Mouse (Mus musculus): ENCODE measurements around the gene Prex1.

Prex1 gene

GRCm38 (mm10) chr2:166683885-166684544 is 29.6 kb downstream of the Prex1 start:
- peak; percentile 66 to 73 for DNase-seq

GRCm38 (mm10) chr2:166682866-166683265 is 30.8 kb downstream of the Prex1 start:
- no peak for DNase-seq

- no peak for DNase-seq
Observed at GRCm38 (mm10) chr2:166678959-166679759, 34.5 kb downstream of the Prex1 start.

DNA sequence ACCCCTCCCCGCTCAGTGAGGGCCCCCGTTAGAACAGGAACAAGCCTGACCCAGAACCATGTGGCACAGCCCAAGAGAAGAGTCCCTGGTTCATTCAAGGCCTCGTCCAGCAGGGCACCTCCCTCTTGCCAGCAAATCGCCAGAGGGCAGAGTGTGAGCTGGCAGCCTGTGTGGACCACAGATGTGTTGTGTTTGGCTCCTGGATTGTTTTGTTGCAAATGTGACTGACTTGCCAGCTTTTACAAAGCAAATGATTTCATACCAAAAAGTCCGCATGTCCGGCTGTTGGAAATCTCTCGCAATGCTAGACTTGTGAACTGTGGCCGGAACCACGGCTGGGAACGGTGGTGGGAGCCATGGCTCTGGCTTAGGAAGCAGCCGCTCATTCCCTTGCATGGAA is 36.7 kb downstream of the Prex1 start:
- peak in 1 of 2 experiments; percentile 37 for DNase-seq

GRCm38 (mm10) chr2:166676498-166676897 is 37.1 kb downstream of the Prex1 start:
- no peak for DNase-seq

- no peak for DNase-seq
Observed at GRCm38 (mm10) chr2:166675588-166676444, 37.8 kb downstream of the Prex1 start.

GRCm38 (mm10) chr2:166674693-166675092 is 38.9 kb downstream of the Prex1 start:
- no peak for DNase-seq

GRCm38 (mm10) chr2:166673951-166674350 is 39.7 kb downstream of the Prex1 start:
- no peak for DNase-seq

GRCm38 (mm10) chr2:166672171-166672965 is 41.3 kb downstream of the Prex1 start:
- no peak for DNase-seq

DNA sequence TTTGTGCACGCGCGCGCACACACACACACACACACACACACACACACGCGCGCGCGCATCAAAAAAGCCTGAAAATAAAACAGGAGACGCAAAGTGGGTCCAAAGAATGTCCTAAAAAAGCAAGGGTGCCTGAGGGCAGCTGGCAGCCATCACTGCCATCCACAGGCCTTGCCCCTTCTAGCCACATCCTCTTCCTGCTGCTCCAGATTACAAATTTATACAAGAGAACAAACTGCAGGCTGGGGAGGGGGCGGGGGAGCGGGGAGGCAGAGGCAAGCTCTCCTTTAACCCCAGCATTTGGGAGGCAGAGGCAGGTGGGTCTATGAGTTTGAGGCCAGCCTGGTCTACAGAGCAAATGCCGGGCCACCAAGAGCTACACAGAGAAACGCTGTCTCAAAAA is 42.0 kb downstream of the Prex1 start:
- no peak for DNase-seq

DNA sequence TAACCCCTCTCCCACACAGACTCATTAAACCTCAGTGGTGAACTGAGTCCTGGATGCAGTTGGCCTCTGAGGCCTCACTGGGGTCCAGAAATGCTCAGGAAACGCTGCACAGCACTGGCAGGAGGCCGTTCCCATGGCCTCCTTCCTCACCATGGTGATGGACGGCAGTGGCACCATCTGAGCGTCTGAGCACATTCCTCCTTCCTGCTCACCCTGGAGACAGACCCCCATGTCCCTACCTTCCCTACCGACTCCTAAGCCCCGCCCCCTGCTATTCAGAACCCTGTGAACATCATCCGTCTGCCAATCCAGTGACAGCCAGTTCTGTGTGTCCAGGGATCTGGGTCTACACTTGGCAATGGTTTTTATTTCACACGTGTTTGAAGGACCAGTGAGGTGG is 42.6 kb downstream of the Prex1 start:
- DNase-seq = no peak

DNA sequence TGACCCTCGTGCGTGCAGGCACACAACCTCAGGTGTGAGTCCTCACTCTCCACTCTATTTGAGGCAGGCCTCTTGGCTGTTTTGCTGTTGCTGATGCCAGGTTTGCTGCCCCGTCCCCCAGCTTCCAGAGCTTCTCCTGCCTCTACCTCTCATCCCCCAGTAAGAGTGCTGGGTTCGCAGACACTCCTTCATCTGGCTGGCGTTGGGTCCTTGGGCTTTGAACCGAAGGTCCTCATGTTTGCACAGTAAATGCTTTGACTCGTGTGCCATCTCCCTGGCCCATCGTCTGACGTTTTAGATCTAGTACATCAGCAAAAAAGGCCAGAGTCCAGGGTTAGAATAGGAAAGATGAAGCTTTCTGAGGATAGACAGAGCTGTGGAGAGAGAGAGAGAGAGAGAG is 43.7 kb downstream of the Prex1 start:
- DNase-seq = no peak

- no peak for DNase-seq
Observed at GRCm38 (mm10) chr2:166667790-166668695, 45.6 kb downstream of the Prex1 start.

DNA sequence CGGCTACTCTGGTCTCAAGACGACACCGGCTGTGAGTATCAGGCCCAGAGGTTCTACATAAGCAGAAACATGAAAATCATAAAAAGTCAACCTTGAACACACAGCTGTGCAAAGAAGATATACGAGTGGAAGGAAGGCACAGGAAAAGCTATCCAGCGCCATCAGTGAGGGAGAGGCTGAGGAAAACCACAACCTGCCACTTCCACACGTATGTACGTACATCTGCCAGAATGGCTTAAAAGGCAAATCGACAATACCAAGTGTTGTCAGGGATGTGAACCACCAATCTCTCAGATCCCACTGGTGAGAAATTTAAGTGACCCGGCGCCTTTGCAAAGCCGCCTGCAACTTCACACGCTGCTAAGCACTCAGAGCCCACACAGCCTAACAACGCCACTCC is 47.5 kb downstream of the Prex1 start:
- no peak for DNase-seq

DNA sequence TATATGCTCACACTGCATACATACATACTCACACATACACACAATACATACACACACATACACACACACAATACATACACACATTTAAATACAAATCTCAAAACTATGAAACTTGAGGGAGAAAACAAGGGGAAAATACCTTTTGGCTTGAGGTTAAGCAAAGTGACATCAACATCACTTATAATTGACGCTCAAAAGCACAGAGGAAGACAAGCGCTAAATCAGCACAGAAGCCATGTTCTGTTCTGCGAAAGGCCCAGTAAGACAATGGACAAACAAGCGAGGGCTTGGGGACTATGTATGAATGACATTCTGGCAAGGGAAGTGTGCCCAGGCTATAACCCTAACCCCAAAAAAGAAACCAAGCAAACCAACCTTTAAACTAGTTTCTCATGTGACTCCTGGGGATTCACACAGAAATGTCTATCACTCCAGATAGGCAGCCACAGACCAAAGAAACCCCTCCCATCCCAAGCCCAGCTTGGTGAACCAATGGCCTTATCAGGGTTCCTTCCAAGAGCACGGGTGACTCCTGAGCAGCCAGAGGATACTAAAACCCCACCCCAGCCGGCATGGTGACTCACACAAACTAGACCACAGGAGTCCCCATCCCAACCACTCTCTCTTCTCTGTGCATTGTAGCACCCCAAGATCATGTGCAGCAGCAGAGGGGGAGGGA is 48.2 kb downstream of the Prex1 start:
- no peak for DNase-seq

GRCm38 (mm10) chr2:166664506-166664905 is 49.1 kb downstream of the Prex1 start:
- DNase-seq = no peak

GRCm38 (mm10) chr2:166663250-166663961 is 50.2 kb downstream of the Prex1 start:
- no peak for DNase-seq

DNA sequence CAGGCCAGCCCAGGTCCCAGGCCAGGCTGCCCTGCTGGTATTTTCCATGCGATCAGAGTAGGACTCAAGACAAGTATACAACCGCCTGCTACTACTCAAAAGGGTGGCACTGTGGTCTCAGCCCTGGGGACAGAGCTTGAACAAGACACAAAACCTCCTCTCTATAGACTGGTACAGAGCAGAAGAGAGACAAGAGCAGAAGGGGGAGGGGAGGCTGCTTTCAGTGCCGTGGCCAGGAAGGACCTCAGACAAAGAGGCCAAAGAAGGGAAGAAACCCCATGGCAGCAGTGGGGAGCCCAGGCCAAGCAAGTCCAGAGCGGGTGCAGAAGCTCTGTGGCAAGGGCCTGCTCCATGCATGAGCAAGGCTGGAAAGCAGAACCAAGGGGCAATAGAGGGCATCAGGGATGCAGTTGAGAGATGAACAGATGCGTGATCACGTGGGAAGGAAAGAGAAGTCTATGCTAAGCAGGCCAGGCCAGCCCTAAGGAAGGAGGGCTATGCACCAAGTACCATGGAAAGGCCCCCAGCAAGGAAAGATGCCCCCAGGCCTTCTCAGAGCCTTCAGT is 51.0 kb downstream of the Prex1 start:
- no peak for DNase-seq

DNA sequence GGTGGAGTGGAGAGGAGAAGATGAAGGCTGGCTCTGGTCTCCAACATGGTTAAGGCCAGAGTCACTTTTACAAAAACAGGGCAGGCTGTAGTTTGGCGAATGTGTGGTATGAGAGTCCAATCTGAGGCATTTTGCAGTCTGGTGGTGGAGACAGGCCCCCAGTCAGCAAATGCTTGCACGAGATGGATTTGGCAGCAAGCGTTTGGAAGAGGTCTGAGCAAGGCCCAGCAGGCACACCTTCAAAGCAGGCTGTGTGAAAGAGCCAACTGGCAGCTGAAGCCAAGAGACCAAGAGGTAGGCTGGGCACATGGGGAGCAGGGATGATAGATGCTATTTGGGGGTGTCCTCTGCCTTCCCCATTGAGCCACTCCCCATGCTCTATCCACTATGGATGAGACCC is 51.7 kb downstream of the Prex1 start:
- DNase-seq = no peak

DNA sequence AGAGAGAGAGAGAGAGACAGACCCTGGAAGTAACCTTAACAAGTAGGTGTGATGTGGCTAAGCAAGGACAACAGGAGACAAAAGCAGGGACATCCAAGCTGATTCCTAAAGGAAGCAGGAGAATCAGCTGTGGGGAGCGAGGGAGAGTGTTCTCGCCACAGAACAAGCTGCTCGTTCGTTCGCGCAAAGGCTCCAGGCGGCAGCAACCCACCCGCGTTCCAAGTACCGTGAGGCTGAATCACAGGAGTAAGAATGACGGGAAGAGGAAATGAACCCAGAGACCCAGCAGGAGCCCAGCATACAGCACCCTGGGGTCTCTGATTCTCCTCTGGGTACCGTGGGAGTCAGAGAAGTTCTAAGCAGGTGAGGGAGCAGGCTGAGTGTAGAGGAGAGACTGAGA is 52.1 kb downstream of the Prex1 start:
- no peak for DNase-seq
